Mouse (Mus musculus) limb, embryonic 13.5 days (tissue): ENCODE results near the gene Gspt1. TPM values are rescaled to one million over a fixed set of nuclear protein-coding genes. Genes with fewer than 3 reads are reported as not detected.
"Not testable (repeated sequence)": the region's sequence is repeated elsewhere in the genome, so short reads cannot be mapped to it uniquely, and the experiment has no call there.

Experiments
- ATAC-seq: fragments of 200-750 bp; cut with Nextera tagmentation; 2 replicates; pipeline ENCODE4 v1.8.0; 2017; ENCODE audit warnings: low read depth, moderate number of reproducible peaks, moderate TSS enrichment; ENCODE audit not compliant: low FRiP score
- H3K27ac ChIP-seq: fragments of 300-500 bp; sonication (generic); 2 replicates; pipeline ENCODE4 v1.5.1; 2015; ENCODE audit warnings: inconsistent platforms, mild to moderate bottlenecking, moderate library complexity
- H3K27me3 ChIP-seq: fragments of 300-500 bp; sonication (generic); 2 replicates; pipeline ENCODE4 v1.6.1; 2015; ENCODE audit warnings: mild to moderate bottlenecking, inconsistent platforms
- H3K36me3 ChIP-seq: fragments of 300-500 bp; sonication (generic); 2 replicates; pipeline ENCODE4 v1.6.1; 2015; ENCODE audit warnings: inconsistent platforms, mild to moderate bottlenecking, moderate library complexity
- H3K4me1 ChIP-seq: fragments of 300-500 bp; sonication (generic); 2 replicates; pipeline ENCODE4 v1.6.1; 2015; ENCODE audit warnings: inconsistent platforms
- H3K4me2 ChIP-seq: fragments of 300-500 bp; sonication (generic); replicated peaks from 2 replicates; pipeline ENCODE4 v1.6.1; 2015; ENCODE audit warnings: inconsistent platforms, mild to moderate bottlenecking, moderate library complexity
- H3K4me3 ChIP-seq: fragments of 300-500 bp; sonication (generic); 2 replicates; pipeline ENCODE4 v1.5.1; 2015; ENCODE audit warnings: moderate library complexity, mild to moderate bottlenecking, inconsistent platforms
- H3K9ac ChIP-seq: fragments of 300-500 bp; sonication (generic); 2 replicates; pipeline ENCODE4 v1.6.1; 2015; ENCODE audit warnings: mild to moderate bottlenecking, inconsistent platforms
- H3K9me3 ChIP-seq: fragments of 300-500 bp; sonication (generic); 2 replicates; pipeline ENCODE4 v1.6.1; 2016; ENCODE audit warnings: inconsistent platforms
- WGBS: fragments of 180-500 bp; shearing (Covaris S2); methylation state at CpG from one replicate; pipeline ENCODE4 v1.1.7; 2015; 5-methylcytosine and 5-hydroxymethylcytosine counted together
- polyA plus RNA-seq: library from polyadenylated mRNA; unstranded; fragments of >200 nt; fragmentation: Nextera tagmentation; extraction: Ambion mirVana; gene quantifications from 2 replicates; pipeline ENCODE4 v1.2.1, GENCODE M21; 2015

Gspt1 gene
- polyA plus RNA-seq = 75.2 and 77.2 TPM in 2 replicates

DNA sequence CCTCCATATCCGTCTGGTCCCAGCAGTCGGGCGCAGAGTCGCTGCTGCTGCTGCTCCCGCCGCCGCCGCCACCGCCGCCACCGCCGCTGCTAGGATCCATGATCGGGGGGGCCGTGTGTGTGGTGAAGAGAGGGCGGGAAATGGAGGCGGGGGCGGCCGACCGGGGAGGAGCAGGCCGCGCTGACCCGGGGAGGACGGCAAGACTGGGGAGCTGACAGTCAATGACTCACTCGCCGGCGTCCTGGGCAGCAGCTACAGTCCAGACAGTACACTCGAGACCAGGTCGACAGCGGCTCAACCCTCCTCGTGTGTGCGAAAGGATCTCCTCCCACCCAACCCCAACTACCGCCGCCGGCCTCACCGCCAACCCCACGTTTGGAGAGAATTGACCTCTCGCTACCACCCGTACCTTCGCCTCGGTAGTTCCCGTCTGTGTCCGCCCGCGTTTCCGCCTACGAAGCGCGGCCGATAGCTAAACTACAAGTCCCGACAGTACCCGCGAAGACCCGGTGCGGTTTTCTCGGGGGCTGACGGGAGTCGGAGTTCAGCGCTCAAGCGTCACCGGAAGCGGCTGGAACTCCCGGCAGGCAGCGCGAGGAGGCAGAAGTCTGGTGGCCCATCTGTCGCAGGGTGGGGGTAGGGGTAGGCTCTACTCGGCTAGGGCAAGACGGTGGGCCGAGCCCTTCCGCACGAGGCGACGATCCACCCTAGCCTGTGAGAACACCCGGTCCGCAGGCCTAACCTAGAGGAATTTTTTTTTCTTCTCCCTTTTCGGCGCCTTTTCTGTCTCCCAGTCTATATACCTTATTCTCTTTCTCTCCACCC is at the start of gene Gspt1:
Gene Gspt1 (minus strand): TSS at position 428 of the 825 bp plus-strand sequence.
- Histone ChIP-seq H3K9ac (peak within 1 kb of the TSS; percentile 91), H3K27me3 (no peaks in the 10 kb centered on the region)
- WGBS = under 1% methylated on average over 76 of the region's 76 CpGs

DNA sequence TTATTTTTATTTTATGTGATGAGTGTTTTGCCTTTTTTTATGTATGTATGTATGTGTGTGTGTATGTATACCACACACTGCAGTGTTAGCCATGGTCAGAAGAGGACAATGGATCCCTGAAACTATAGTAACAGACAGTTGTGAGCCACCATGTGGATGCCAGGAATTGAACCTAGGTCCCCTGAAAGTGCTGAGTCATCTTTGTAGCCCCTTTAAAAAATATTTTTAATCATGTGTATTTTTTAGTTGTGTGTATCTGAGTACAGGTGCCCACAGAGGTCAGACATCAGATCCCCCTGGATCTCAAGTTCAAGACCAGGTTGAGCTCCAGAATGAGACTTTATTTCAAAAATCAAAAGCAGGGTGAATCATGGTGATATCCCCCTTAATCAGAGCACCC is 49.6 kb upstream of the Gspt1 start:
- no peak for ATAC-seq
- no peak overlapping the region for H3K27ac ChIP-seq
- H3K27me3 ChIP-seq = no peaks in the 10 kb centered on the region
- no peaks in the 10 kb centered on the region for H3K4me1 ChIP-seq
- H3K4me3 ChIP-seq = no peak overlapping the region
- no peak overlapping the region for H3K9ac ChIP-seq
- H3K9me3 ChIP-seq = no peaks in the 10 kb centered on the region
- H3K36me3 ChIP-seq = no peaks in the 10 kb centered on the region
- H3K4me2 ChIP-seq = no peak overlapping the region

More for the DNA sequence above, at the start of gene Gspt1:
- peaks cover 12% of the 10 kb centered on the region for H3K4me1 ChIP-seq
- H3K27ac ChIP-seq = peak within 1 kb of the TSS; percentile 91
- peak within 1 kb of the TSS; percentile 85 for H3K4me3 ChIP-seq
- peak within 1 kb of the TSS; percentile 82 for H3K4me2 ChIP-seq
- H3K9me3 ChIP-seq = no peaks in the 10 kb centered on the region
- ATAC-seq = peak; percentile 98
- no peaks in the 10 kb centered on the region for H3K36me3 ChIP-seq

DNA sequence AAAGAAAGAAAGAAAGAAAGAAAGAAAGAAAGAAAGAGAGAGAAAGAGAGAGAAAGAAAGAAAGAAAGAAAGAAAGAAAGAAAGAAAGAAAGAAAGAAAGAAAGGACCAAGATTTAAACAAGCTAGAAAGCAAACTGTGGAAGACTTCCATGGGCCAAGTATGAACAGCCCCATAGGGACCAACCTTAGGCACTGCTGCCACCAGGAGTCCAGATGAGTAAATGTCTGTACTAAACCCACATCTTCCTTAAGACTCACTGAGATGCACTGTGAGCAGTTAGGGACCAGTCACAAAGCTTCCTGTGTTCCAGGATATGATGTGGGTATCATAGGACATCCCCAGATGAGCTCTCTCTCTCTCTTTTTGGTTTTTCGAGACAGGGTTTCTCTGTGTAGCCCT is 43.6 kb upstream of the Gspt1 start:
- not testable (repeated sequence) for H3K4me2 ChIP-seq, H3K9ac ChIP-seq, ATAC-seq, H3K27ac ChIP-seq, H3K27me3 ChIP-seq, H3K4me1 ChIP-seq, H3K9me3 ChIP-seq, H3K4me3 ChIP-seq, H3K36me3 ChIP-seq
- WGBS = 74% methylated on average over 1 of the region's 1 CpGs

DNA sequence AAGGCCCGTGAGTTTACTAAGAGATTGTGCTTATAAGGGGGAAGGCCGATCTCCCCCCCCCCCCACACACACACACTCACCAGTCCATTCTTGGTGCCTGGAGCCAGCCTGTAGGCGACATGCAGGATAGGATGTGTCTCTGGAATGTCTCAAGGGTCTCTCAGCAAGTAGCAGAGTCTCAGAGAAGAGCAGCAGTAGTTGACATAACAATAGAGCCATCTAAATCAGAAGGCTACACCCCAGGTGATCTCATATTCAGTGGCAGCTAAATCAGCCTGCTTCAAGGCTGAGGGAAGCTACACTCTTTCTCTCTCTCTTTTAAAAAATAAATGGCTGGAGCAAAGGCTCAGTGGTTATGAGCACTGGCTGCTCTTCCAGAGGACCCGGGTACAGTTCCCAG is 41.5 kb upstream of the Gspt1 start:
- H3K27me3 ChIP-seq, H3K4me2 ChIP-seq, ATAC-seq, H3K36me3 ChIP-seq, H3K9me3 ChIP-seq, H3K27ac ChIP-seq, H3K4me1 ChIP-seq, H3K9ac ChIP-seq, H3K4me3 ChIP-seq: not testable (repeated sequence)
- 80% methylated on average over 4 of the region's 4 CpGs for WGBS

DNA sequence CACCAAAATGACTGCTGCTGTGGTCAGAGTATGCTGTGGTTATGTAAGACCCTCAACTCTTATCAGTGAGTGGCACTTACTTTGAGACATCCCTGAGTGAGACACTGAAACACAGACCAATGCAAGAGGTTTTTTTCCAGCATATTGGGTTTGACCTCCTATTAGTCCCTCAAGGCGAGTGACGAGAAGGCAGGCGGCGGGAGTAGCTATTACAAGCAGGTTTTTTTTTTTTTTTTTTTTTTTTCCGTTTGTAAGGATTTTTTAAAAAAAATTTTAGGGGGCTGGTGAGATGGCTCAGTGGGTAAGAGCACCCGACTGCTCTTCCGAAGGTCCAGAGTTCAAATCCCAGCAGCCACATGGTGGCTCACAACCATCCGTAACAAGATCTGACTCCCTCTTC is 34.7 kb upstream of the Gspt1 start:
- not testable (repeated sequence) for H3K4me2 ChIP-seq, H3K4me1 ChIP-seq, ATAC-seq, H3K9ac ChIP-seq, H3K4me3 ChIP-seq, H3K9me3 ChIP-seq, H3K27me3 ChIP-seq, H3K36me3 ChIP-seq, H3K27ac ChIP-seq
- WGBS = 87% methylated on average over 8 of the region's 8 CpGs

DNA sequence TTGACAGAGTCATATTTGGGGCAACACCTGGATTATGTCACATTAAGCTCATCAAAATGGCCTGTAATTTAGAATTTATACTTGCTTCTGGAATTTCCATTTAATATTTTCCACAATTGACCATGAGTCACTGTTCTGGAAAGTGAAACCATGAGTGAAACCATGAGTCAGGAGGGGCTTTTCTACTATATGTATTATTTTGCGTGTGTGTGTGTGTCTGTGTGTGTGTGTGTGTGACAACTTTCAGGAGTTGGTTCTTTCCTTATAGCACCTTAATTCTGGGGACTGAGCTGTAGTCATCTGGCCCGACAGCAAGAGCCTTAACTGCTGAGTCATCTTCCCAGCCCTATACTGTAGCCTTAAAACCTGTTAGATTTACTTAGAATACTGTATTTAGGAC is 31.8 kb upstream of the Gspt1 start:
- Histone ChIP-seq H3K4me2 (no peak overlapping the region), H3K4me3 (no peak overlapping the region), H3K9me3 (no peaks in the 10 kb centered on the region; the same call in 1 of the 2 replicates), H3K27me3 (no peaks in the 10 kb centered on the region), H3K4me1 (no peaks in the 10 kb centered on the region), H3K36me3 (no peaks in the 10 kb centered on the region), H3K9ac (no peak overlapping the region), H3K27ac (no peak overlapping the region)
- 81% methylated on average over 2 of the region's 2 CpGs for WGBS
- no peak for ATAC-seq

DNA sequence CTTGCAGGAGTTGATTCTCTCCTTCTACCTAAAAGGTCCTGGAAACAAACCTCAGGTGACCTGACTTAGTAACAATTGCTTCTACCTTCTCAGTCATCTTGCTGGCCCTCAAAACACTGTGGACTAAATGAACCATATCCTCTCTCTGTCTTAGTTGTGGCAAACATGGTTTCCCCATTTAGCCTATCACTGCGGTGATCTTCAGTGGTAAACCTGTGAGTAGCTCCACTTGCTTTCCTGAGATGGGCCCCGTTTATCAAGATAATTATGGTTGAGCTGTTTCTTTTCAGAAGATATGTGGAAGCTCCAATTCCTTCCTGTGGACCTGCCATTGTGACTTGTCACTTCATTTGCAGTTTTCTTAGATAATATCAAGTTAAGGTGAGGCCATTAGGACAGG is 30.8 kb upstream of the Gspt1 start:
- Histone ChIP-seq H3K4me1 (no peaks in the 10 kb centered on the region), H3K9ac (no peak overlapping the region), H3K27me3 (no peaks in the 10 kb centered on the region), H3K4me2 (no peak overlapping the region), H3K9me3 (no peaks in the 10 kb centered on the region), H3K4me3 (no peak overlapping the region), H3K27ac (no peak overlapping the region), H3K36me3 (no peaks in the 10 kb centered on the region)
- no peak for ATAC-seq
- WGBS = 86% methylated on average over 2 of the region's 2 CpGs

DNA sequence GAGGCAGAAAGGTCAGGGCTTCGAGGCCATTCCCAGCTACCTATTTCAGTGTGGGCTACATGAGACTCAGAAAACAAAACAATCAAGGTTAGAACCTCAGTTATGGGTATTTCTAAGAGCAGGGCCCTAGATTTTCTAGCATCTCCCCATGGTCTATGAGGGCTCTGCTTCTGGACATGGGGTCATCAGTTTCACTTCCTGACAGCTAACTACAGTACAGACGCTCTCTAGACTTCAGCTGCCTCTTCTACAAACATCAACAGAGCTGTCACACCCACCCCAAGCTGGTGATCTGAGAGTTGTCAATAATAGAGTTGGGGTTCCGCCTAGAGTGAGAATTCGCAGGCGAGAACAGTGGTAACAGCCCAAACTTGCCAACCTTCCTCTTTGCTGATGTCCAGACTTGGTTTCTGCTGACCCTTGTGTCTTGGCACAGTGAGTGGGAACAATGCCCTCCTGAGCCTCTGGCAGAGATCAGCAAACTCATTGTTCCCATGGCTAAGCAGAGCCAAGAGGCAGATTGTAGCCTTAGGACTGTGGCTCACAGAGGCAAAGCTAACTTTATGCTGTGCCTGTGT is 28.6 kb upstream of the Gspt1 start:
- Histone ChIP-seq H3K27ac (no peak overlapping the region), H3K4me3 (no peak overlapping the region), H3K4me1 (no peaks in the 10 kb centered on the region), H3K27me3 (no peaks in the 10 kb centered on the region), H3K4me2 (no peak overlapping the region), H3K36me3 (no peaks in the 10 kb centered on the region), H3K9me3 (no peaks in the 10 kb centered on the region), H3K9ac (no peak overlapping the region)
- 83% methylated on average over 5 of the region's 5 CpGs for WGBS
- no peak for ATAC-seq

DNA sequence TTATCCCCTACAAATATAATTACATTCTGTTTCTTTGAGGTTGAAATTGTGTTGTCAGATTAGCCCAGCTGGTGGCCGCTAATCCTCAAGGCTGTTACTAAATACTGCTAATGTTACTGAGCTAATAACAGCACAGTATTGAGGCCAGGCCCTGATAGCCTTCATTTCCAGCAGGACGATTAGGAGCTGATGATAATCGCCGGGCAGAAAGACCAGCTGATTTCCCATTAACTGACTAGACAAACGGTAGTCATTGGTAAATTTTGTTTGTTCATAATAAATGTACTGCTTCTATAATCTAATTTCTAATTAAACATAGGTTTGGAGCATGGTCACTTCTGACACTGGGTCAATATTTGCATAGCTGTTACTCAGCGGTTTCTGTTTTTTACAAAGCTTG is 24.7 kb upstream of the Gspt1 start:
- no peak overlapping the region for H3K27ac ChIP-seq
- no peak overlapping the region for H3K4me2 ChIP-seq
- H3K27me3 ChIP-seq = no peaks in the 10 kb centered on the region
- no peak overlapping the region for H3K9ac ChIP-seq
- H3K36me3 ChIP-seq = no peaks in the 10 kb centered on the region
- no peaks in the 10 kb centered on the region for H3K9me3 ChIP-seq
- WGBS = 77% methylated on average over 6 of the region's 6 CpGs
- H3K4me3 ChIP-seq = no peak overlapping the region
- H3K4me1 ChIP-seq = no peaks in the 10 kb centered on the region
- ATAC-seq = no peak

DNA sequence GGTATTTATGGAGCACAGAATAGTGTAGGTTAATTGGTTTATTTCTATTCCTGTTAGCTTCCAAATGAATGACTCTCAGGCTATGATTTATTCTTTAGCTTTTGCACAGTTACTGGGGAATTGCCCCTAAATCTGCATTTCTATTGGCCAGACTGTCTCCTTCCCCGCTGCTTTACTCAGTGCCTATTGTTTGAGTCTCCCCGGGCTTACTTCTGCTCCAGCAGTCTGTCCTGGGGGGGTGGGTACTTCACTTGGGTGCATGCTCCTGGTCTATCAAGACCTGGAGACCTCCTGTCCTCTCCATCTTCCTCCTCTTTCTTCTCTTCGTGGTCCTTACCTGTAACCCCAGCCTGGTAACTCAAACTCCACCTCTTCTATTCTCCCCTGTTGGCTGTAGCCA is 22.8 kb upstream of the Gspt1 start:
- Histone ChIP-seq H3K9ac (no peak overlapping the region), H3K4me3 (no peak overlapping the region), H3K9me3 (no peaks in the 10 kb centered on the region), H3K36me3 (no peaks in the 10 kb centered on the region), H3K27me3 (no peaks in the 10 kb centered on the region), H3K4me1 (no peaks in the 10 kb centered on the region), H3K27ac (no peak overlapping the region), H3K4me2 (no peak overlapping the region)
- WGBS = 55% methylated on average over 3 of the region's 3 CpGs
- no peak for ATAC-seq

DNA sequence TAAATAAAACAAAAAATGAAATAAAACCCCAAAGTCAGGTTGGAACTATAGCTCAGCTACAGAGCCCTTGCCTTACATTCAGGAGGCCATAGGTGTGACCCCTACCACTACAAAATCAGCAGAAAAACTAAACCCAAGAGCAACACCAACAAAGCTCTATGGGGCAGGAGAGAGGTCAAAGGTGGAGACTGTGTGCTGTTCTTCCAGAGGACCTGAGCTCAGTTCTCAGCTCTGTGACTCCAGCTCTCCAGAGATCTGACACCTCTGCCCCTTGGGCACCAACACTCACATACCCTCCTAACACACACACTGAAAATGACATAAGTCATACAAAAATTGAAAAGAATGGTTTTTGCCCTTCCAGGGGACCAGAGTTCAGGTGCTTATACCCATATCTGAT is 16.9 kb upstream of the Gspt1 start:
- ATAC-seq = no peak

DNA sequence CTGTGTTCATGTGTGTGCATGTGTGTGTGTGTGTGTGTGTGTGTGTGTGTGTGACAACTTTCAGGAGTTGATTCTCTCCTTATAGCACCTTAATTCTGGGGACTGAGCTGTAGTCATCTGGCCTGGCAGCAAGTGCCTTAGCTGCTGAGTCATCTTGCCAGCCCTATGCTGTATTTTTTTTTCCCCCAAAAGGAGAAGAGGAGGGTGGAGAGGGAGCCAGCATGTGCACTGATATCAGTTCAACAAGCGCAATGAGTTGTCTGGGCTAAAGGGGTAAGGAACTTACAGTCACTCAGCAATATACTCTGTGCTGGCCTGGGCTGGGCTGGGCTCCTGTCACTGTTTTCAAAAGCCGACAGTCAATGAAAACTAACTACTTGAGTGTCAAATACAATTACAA is 16.5 kb upstream of the Gspt1 start:
- Histone ChIP-seq H3K9me3 (no peaks in the 10 kb centered on the region), H3K9ac (no peak overlapping the region), H3K27ac (no peak overlapping the region), H3K4me2 (no peak overlapping the region), H3K36me3 (no peaks in the 10 kb centered on the region), H3K4me3 (no peak overlapping the region), H3K27me3 (no peaks in the 10 kb centered on the region), H3K4me1 (no peaks in the 10 kb centered on the region)
- no peak for ATAC-seq
- WGBS = 89% methylated on average over 2 of the region's 2 CpGs

More for the DNA sequence above, 16.9 kb upstream of the Gspt1 start:
- no peak overlapping the region for H3K27ac ChIP-seq
- no peak overlapping the region for H3K4me2 ChIP-seq
- no peaks in the 10 kb centered on the region for H3K36me3 ChIP-seq
- no peak overlapping the region for H3K9ac ChIP-seq
- H3K4me3 ChIP-seq = no peak overlapping the region
- H3K4me1 ChIP-seq = no peaks in the 10 kb centered on the region
- no peaks in the 10 kb centered on the region for H3K9me3 ChIP-seq
- H3K27me3 ChIP-seq = no peaks in the 10 kb centered on the region

DNA sequence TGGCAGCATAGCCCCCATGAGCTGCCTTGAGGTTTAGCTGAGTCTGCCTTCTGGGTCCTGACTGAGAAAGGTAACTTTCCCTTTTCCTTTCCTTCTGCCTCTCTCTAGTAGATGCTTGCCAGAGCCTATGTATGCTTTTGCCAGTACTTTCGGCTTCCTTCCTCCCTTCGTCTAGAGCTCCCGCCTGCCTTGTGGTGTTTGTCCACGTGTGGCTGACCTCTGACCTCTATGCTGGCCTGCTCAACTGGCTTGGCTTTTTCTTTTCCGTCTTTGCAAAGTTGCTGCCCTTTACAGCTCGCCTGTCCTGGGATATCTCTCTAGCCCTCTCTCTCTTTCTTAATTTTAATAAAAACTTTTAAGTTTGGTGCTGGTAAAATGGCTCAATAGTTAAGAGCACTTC is 15.7 kb upstream of the Gspt1 start:
- Histone ChIP-seq H3K27ac (no peak overlapping the region), H3K27me3 (no peaks in the 10 kb centered on the region)

More for the DNA sequence above, 15.7 kb upstream of the Gspt1 start:
- Histone ChIP-seq H3K36me3 (no peaks in the 10 kb centered on the region), H3K9ac (0 out of 2 replicates have a peak overlapping the region, but pooled peaks have one; percentile 13), H3K4me1 (no peaks in the 10 kb centered on the region), H3K9me3 (no peaks in the 10 kb centered on the region), H3K4me3 (no peak overlapping the region), H3K4me2 (no peak overlapping the region)
- 35% methylated on average over 6 of the region's 6 CpGs for WGBS
- ATAC-seq = no peak
